Mouse (Mus musculus): ENCODE measurements around the gene Nfix. TPM values are rescaled to one million over a fixed set of nuclear protein-coding genes. Genes with fewer than 3 reads are reported as not detected.
A peak's percentile ranks its signal among the peaks of the same experiment; 100 is the strongest.

Gene Nfix
- polyA plus RNA-seq, 1 experiment from 2014 or later: 48.0 TPM

GRCm38 (mm10) chr8:84749519-84749918 lies 50.6 kb downstream of the Nfix start:
- Histone ChIP-seq H3K4me3 (0 out of 2 replicates have a peak overlapping the region, but pooled peaks have one; percentile 4), H3K27ac (peak overlapping the region; percentile 94), H3K27me3 (peaks cover 9% of the 10 kb centered on the region; the same call in 1 of the 2 replicates), H3K4me2 (replicated peaks) (peak overlapping the region; percentile 44), H3K36me3 (peaks cover 32% of the 10 kb centered on the region), H3K9ac (peak overlapping the region; percentile 39; the same call in 1 of the 2 replicates), H3K4me1 (peaks cover 94% of the 10 kb centered on the region), H3K9me3 (no peaks in the 10 kb centered on the region)
- 0 out of 2 replicates have a peak, but pooled peaks have one; percentile 32 for ATAC-seq (ENCODE audit: low FRiP score, low read depth)
- WGBS: 37% methylated on average over 16 of the region's 16 CpGs

DNA sequence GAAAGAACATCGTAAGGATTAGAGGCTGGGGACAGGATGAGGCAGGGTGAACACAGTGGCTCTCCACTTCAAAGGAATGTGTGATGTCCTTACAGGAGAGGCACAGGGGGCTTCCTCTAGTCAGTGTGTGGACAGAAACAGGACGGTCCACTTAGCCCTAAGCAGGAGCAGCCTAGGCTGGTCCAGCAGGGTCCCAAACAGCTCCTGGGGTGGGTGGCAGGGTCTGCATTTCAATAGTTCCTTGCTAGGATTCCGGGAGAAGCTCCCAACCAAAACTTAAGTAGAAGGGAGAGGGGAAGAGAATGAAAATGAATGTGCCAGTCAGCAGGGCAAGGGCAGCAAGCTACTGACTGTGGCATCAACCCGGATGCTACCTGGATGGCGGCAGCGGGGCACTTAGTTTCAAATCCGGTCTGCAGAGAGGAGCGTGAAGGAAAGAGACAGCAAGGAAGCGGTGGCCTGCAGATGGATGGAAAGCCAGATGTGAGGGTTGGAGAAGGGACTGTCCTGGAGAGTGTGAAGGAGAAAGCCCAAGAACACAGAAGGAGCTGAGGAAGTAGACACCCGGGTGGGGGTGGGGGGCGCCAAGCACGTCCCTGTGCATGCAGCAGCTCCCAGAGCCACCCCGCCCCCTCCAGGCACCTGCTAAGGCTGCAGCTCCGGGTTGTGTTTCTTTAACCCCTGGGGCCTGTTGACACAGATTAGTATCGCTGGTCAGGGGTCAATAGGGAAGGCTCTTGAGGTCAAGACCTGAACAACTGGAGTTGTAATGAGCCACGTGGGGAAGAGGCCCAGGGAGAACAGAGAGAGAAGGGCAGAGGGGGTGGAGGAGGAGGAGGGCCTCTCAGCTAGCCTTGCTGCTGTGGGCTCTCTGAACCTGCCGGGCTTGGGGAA lies 54.9 kb downstream of the Nfix start:
- Histone ChIP-seq H3K27me3 (no peaks in the 10 kb centered on the region), H3K36me3 (peaks cover 7% of the 10 kb centered on the region), H3K27ac (peak overlapping the region; percentile 100), H3K4me3 (peak overlapping the region; percentile 13), H3K9me3 (no peaks in the 10 kb centered on the region), H3K4me1 (peaks cover 99% of the 10 kb centered on the region), H3K4me2 (replicated peaks) (peak overlapping the region; percentile 60), H3K9ac (peak overlapping the region; percentile 59)
- ATAC-seq (ENCODE audit: low FRiP score, low read depth): no peak
- 6% methylated on average over 17 of the region's 17 CpGs for WGBS

DNA sequence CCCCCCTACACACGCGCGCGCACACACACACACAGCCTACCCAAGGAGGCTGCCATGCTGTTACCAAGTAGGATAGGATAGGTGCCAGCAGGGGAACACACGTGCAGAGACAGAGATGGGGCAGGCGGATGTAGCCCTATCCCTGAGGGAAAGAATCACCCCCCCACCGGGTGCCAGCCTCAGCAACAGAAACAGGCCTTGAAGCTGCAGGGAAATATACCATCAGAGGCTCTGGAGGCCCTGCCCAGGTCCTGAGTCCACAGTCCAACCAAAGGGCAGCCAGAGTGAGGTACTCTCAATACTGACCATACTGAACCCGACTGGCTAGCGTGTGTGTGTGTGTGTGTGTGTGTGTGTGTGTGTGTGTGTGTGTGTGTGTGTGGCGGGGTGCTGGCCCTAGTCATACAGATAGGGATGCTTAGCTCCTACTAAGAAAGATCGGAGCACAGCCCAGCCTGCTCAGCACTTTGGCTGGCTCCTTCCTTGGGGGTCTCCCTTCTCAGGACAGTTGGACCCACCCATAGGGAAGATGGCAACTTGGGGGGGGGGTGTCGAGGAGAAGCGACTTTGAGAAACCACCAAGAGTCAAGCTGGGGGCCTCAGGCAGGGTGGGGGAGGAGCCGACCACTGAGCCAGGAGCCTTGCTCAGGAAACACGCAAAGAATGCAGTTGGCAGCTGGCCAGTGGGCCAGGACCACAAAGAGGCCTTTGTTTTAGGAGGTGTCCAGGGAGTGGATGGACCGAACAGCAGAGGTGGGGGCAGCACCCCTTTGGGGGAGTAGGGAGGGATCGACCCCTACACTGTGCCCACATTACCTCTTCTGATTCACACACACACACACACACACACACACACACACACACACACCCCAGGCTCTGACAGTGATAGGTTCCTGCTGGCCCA lies 56.4 kb downstream of the Nfix start:
- peaks cover 7% of the 10 kb centered on the region for H3K36me3 ChIP-seq
- 7% methylated on average over 17 of the region's 17 CpGs for WGBS
- peak; percentile 33 for ATAC-seq (ENCODE audit: low FRiP score, low read depth)
- H3K4me2 ChIP-seq (replicated peaks): peak overlapping the region; percentile 60
- H3K9ac ChIP-seq: peak overlapping the region; percentile 59
- H3K4me3 ChIP-seq: peak overlapping the region; percentile 28
- peaks cover 99% of the 10 kb centered on the region for H3K4me1 ChIP-seq
- peak overlapping the region; percentile 100 for H3K27ac ChIP-seq
- H3K27me3 ChIP-seq: no peaks in the 10 kb centered on the region
- no peaks in the 10 kb centered on the region for H3K9me3 ChIP-seq

DNA sequence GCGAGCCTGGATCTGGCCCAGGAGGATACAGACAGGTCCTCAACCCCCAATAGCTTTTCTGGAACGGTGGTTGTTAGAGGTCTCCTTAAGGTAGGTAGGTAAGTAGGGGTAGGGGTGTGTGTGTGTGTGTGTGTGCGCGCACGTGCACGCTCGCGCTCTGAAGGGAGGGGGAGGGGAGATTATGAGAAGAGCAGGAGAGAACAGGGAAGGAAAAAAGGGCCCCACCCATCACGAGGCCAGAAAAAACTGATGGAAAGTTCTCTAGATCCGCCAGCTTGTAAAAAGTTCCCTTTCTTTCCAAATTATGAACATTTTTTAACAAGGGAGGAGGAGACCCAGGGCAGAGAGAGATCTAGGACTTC lies 57.1 kb downstream of the Nfix start:
- peaks cover 7% of the 10 kb centered on the region for H3K36me3 ChIP-seq
- peak overlapping the region; percentile 28 for H3K4me3 ChIP-seq
- no peaks in the 10 kb centered on the region for H3K9me3 ChIP-seq
- peak overlapping the region; percentile 60 for H3K4me2 ChIP-seq (replicated peaks)
- 0 out of 2 replicates have a peak overlapping the region, but pooled peaks have one; percentile 62 for H3K9ac ChIP-seq
- H3K27ac ChIP-seq: peak overlapping the region; percentile 100
- H3K27me3 ChIP-seq: no peaks in the 10 kb centered on the region
- WGBS: 3% methylated on average over 10 of the region's 10 CpGs
- peak; percentile 25 for ATAC-seq (ENCODE audit: low FRiP score, low read depth)
- peaks cover 99% of the 10 kb centered on the region for H3K4me1 ChIP-seq

DNA sequence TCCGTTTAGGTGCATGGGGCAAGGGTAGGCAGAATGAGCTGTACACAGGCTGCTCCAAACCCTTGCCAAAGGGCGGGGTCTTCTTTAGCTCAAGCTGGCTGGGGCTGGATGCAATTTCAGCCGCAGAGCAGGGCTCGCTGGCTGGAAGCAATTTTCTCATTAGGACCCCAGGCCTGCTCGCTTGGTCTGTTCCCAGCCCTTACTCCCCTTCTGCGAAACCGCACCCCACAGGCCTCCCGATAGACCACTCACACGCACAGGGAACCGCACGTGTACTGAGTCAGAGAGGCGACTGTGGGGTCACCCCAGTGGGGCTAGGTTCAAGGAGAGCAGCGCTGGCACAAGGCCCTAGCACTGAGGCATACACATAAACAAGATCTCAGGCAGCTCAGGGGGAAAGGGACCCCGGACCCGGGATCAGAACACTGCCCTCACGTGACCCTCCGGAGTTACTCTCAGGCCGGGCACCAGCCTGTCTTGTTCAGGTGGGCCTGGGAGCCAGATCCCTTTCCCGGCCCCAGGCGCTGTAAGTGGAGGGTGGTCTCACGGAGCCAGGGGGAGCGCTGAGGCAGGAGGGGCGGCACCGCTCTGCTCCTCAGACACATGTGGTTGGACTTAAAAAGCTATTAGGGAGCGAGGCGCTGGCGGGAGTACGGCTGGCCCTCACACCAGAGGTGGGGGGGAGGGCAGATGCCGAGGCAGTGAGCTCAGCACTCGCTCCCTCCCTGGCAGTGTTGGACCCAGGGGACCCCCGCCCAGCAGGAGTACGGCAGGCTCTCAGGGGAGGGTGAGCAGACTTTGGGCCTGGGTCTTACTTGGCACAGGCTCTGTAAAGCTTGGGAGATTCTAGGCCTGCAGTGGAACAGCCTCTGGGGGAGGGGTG lies 57.7 kb downstream of the Nfix start:
- H3K4me2 ChIP-seq (replicated peaks): peak overlapping the region; percentile 60
- no peaks in the 10 kb centered on the region for H3K9me3 ChIP-seq
- 4% methylated on average over 32 of the region's 32 CpGs for WGBS
- peak overlapping the region; percentile 62 for H3K9ac ChIP-seq
- H3K27me3 ChIP-seq: no peaks in the 10 kb centered on the region
- peaks cover 7% of the 10 kb centered on the region for H3K36me3 ChIP-seq
- ATAC-seq (ENCODE audit: low FRiP score, low read depth): peak; percentile 89
- H3K27ac ChIP-seq: peak overlapping the region; percentile 100
- peak overlapping the region; percentile 28 for H3K4me3 ChIP-seq
- peaks cover 100% of the 10 kb centered on the region for H3K4me1 ChIP-seq

DNA sequence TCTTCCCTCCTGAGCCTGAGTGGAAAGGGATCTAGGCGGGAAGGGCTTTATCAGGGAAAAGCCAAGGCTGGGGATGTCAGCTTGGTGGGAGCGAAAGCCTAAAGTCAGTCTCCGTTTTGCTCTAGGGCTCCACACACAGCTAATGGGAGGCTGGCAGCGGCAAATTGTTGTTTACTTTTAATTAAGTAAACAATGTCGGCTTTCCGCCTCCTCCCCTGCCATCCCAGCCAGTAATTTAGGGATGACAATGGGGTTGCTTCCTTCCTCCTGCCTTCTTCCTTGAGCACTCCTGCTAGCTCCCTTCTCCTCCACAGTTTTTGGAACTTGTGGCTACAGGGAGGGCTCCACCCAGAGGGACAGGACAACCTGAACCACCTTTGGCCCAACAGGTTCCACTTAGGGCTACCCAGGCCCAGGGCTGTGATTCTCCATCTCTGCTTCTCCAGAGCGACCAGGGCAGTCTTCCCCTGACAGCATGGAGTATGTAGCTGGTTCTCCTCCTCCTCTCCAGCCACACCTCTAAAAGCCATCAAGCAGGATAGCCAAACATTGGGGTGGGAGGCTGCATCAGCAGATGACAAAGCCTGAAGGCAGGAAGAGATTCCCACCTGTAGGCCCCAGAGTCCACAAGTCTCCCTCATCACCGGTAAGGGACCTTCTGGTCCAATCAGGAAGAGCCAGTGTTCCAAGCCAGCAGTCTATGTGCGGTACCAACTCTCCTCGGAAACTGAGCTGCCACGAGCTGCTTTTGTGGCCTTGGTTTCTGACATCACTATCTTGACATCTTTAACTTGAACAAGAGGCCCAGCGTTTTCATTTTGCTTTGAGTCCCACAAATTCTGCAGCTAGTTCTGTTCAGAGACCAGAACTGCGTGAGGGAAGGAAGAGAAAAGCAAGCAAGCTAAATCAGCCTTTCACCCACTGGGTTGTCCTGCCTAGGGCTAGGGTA lies 59.0 kb downstream of the Nfix start:
- no peak for ATAC-seq (ENCODE audit: low FRiP score, low read depth)
- Histone ChIP-seq H3K9me3 (no peaks in the 10 kb centered on the region), H3K4me1 (peaks cover 99% of the 10 kb centered on the region), H3K9ac (peak overlapping the region; percentile 62), H3K27me3 (0 out of 2 replicates have a peak, but pooled peaks cover 5% of the 10 kb centered on the region), H3K4me2 (replicated peaks) (peak overlapping the region; percentile 60), H3K4me3 (0 out of 2 replicates have a peak overlapping the region, but pooled peaks have one; percentile 28), H3K36me3 (no peaks in the 10 kb centered on the region; the same call in none of the 2 replicates), H3K27ac (peak overlapping the region; percentile 100)
- WGBS: 32% methylated on average over 13 of the region's 13 CpGs

DNA sequence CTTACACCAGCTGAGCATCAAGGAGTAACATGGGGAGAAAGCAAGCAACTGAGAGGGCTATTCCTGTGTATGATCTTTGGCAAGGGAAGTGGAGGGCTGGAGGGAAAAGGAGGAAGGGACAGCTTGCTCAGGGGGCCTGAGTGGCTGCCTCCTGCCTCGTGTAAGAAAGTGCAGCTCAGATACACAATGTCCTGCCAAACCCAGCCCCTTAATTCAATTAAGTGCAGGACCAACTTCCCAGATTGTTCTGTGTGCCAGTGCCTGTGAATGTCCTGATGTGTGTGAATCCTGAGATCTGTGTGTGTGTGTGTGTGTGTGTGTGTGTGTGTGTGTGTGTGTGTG lies 60.8 kb downstream of the Nfix start:
- WGBS: 0% methylated on average over 1 of the region's 1 CpGs
- peak overlapping the region; percentile 58 for H3K9ac ChIP-seq

GRCm38 (mm10) chr8:84738715-84739400 lies 61.3 kb downstream of the Nfix start:
- Histone ChIP-seq H3K4me3 (no peak overlapping the region), H3K36me3 (peaks cover 13% of the 10 kb centered on the region), H3K9ac (peak overlapping the region; percentile 58), H3K9me3 (no peaks in the 10 kb centered on the region), H3K4me2 (replicated peaks) (peak overlapping the region; percentile 48), H3K27me3 (0 out of 2 replicates have a peak, but pooled peaks cover 9% of the 10 kb centered on the region), H3K4me1 (peaks cover 98% of the 10 kb centered on the region), H3K27ac (peak overlapping the region; percentile 100)
- WGBS: 41% methylated on average over 10 of the region's 10 CpGs
- ATAC-seq (ENCODE audit: low FRiP score, low read depth): no peak

More for the DNA sequence above, 60.8 kb downstream of the Nfix start:
- Histone ChIP-seq H3K27ac (peak overlapping the region; percentile 100), H3K27me3 (0 out of 2 replicates have a peak, but pooled peaks cover 9% of the 10 kb centered on the region), H3K36me3 (peaks cover 8% of the 10 kb centered on the region), H3K4me1 (peaks cover 98% of the 10 kb centered on the region), H3K9me3 (no peaks in the 10 kb centered on the region), H3K4me2 (replicated peaks) (no peak overlapping the region; the same call in 1 of the 2 replicates), H3K4me3 (no peak overlapping the region)
- no peak for ATAC-seq (ENCODE audit: low FRiP score, low read depth)

GRCm38 (mm10) chr8:84738266-84738665 lies 61.9 kb downstream of the Nfix start:
- Histone ChIP-seq H3K4me3 (no peak overlapping the region), H3K9me3 (no peaks in the 10 kb centered on the region), H3K4me1 (peaks cover 98% of the 10 kb centered on the region), H3K36me3 (peaks cover 19% of the 10 kb centered on the region), H3K27ac (peak overlapping the region; percentile 100), H3K27me3 (0 out of 2 replicates have a peak, but pooled peaks cover 9% of the 10 kb centered on the region), H3K9ac (peak overlapping the region; percentile 58), H3K4me2 (replicated peaks) (peak overlapping the region; percentile 48)
- WGBS: 16% methylated on average over 10 of the region's 10 CpGs
- ATAC-seq (ENCODE audit: low FRiP score, low read depth): no peak

DNA sequence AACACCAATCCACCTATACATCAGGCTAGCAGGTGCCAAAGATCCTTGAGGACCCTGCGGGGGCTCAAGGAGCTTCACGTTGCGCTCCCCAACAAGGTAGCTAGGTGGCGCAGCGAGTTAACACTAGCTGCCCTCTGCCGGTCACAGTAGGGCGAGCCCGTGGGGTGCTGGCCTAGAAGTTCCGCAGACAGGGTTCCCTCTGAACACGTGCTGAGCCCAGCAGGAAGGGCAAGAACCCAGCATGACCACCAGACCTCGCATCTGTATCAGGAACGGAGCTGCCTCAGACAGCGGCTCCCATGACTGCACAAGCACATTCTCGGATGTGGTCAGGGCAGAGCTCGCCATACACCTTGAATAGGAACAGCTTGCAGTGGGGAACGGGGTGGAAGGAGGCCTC lies 62.5 kb downstream of the Nfix start:
- no peak overlapping the region for H3K4me3 ChIP-seq
- peak overlapping the region; percentile 58 for H3K9ac ChIP-seq
- no peaks in the 10 kb centered on the region for H3K9me3 ChIP-seq
- peak overlapping the region; percentile 48 for H3K4me2 ChIP-seq (replicated peaks)
- ATAC-seq (ENCODE audit: low FRiP score, low read depth): 0 out of 2 replicates have a peak, but pooled peaks have one; percentile 10
- peaks cover 20% of the 10 kb centered on the region for H3K36me3 ChIP-seq
- peak overlapping the region; percentile 100 for H3K27ac ChIP-seq
- H3K27me3 ChIP-seq: 0 out of 2 replicates have a peak, but pooled peaks cover 9% of the 10 kb centered on the region
- peaks cover 98% of the 10 kb centered on the region for H3K4me1 ChIP-seq
- 2% methylated on average over 16 of the region's 16 CpGs for WGBS
